Mouse (Mus musculus) embryonic stem cell, embryonic (primary cell): ENCODE measurements at regions not wholly inside any gene's neighbourhood (a gene's known extent, or its start where the extent isn't known, plus 50 kb on each side); places are given as distances from the start of the nearest gene placed in this dataset.

Experiments used
- CTCF ChIA-PET, 4 experiments: fragments of 300-600 bp in 2 of 4; fragments of 350-600 bp in 2 of 4; sonication (Branson Sonifier 250); formaldehyde crosslinking; loops; one replicate each; lab custom pipeline; 2022; ENCODE audit warnings: inconsistent platforms in 2 of 4; lab: Charles Lee
- POLR2A ChIA-PET, 4 experiments: fragments of 300-600 bp in 2 of 4; fragments of 350-600 bp in 2 of 4; sonication (Branson Sonifier 250); formaldehyde crosslinking; loops; one replicate each; lab custom pipeline; 2022; ENCODE audit warnings: antibody characterized with exemption in 4 of 4, inconsistent platforms in 1 of 4; lab: Charles Lee

- CTCF ChIA-PET, result interaction anchor here (0.5 to 1.3 kb wide), 7 partner anchors 9 to 292 kb away, joined by 3 to 6 read pairs (median 3); no protein-coding TSS in a partner anchor
- POLR2A ChIA-PET, result no interaction called here
Observed at GRCm38 (mm10) chr5:115790436-115790835, 54.6 kb upstream of the Cit start.
